Mouse (Mus musculus) stomach, embryonic 14.5 days (tissue): ENCODE measurements around the gene Tvp23a. TPM values are rescaled to one million over a fixed set of nuclear protein-coding genes. Genes with fewer than 3 reads are reported as not detected.
A peak's percentile ranks its signal among the peaks of the same experiment; 100 is the strongest.

Source experiments
- ATAC-seq: fragments of 200-750 bp; cut with Nextera tagmentation; 2 replicates; pipeline ENCODE4 v1.8.0; 2017; ENCODE audit warnings: low read depth, moderate TSS enrichment; ENCODE audit not compliant: insufficient number of reproducible peaks, insufficient read depth, low FRiP score
- H3K27ac ChIP-seq: fragments of 300-500 bp; sonication (generic); 2 replicates; pipeline ENCODE4 v1.5.1; 2014; ENCODE audit warnings: mild to moderate bottlenecking, low read length, moderate library complexity, mixed read lengths
- H3K27me3 ChIP-seq: fragments of 300-500 bp; sonication (generic); 2 replicates; pipeline ENCODE4 v1.6.1; 2014; ENCODE audit warnings: low read length, control low read depth, mixed read lengths; ENCODE audit not compliant: control insufficient read depth, insufficient read depth
- H3K36me3 ChIP-seq: fragments of 300-500 bp; sonication (generic); 2 replicates; pipeline ENCODE4 v1.6.1; 2014; ENCODE audit warnings: mild to moderate bottlenecking, control low read depth, low read length, moderate library complexity, mixed read lengths; ENCODE audit not compliant: control insufficient read depth, insufficient read depth
- H3K4me1 ChIP-seq: fragments of 300-500 bp; sonication (generic); 2 replicates; pipeline ENCODE4 v1.6.1; 2014; ENCODE audit warnings: low read length, control low read depth, mixed read lengths; ENCODE audit not compliant: control insufficient read depth, insufficient read depth
- H3K4me2 ChIP-seq: fragments of 300-500 bp; sonication (generic); replicated peaks from 2 replicates; pipeline ENCODE4 v1.6.1; 2014; ENCODE audit warnings: low read depth, low read length, control low read depth
- H3K4me3 ChIP-seq: fragments of 300-500 bp; sonication (generic); 2 replicates; pipeline ENCODE4 v1.5.1; 2014; ENCODE audit warnings: low read depth, low read length, control low read depth
- H3K9ac ChIP-seq: fragments of 300-500 bp; sonication (generic); replicated peaks from 2 replicates; pipeline ENCODE4 v1.6.1; 2014; ENCODE audit warnings: low read depth, mild to moderate bottlenecking, control low read depth, low read length, moderate library complexity, mixed read lengths
- H3K9me3 ChIP-seq: fragments of 300-500 bp; sonication (generic); 2 replicates; pipeline ENCODE4 v1.6.1; 2016; ENCODE audit warnings: low read depth, low read length, control low read depth; ENCODE audit not compliant: control insufficient read depth
- WGBS: fragments of 180-500 bp; shearing (Covaris S2); extraction: QIAGEN DNeasy Blood & Tissue Kit; methylation state at CpG from one replicate; pipeline ENCODE4 v1.1.7; 2014; 5-methylcytosine and 5-hydroxymethylcytosine counted together
- polyA plus RNA-seq: library from polyadenylated mRNA; unstranded; fragments of >200 nt; fragmentation: Nextera tagmentation; extraction: Ambion mirVana; gene quantifications from 2 replicates; pipeline ENCODE4 v1.2.1, GENCODE M21; 2014

Gene Tvp23a
- polyA plus RNA-seq, 1 experiment from 2014 or later: 11.4 TPM

DNA sequence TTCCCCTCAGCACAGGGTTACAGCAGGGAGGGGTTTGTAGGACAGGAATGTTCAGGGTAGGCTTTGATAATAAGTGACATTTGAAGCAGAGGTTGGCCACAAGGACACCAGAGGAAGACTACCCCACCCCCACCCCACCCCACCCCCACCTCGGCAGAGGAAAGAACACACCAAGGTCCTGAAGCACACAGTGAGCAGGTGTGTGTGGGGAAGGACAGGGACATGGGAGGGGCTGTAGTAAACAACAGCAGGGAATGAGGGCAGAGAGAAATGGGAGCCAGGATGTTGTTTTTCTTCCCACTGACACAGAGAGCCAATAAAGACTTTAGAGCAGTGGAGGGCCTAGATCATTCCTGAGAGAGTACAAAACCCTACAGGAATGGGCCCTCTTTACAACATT, 69.9 kb downstream of the Tvp23a start:
- H3K27ac ChIP-seq: no peak overlapping the region
- no peak overlapping the region for H3K4me3 ChIP-seq
- 38% methylated on average over 1 of the region's 1 CpGs for WGBS
- no peak for ATAC-seq
- H3K9ac ChIP-seq: no peak overlapping the region
- 0 out of 2 replicates have a peak, but pooled peaks cover 7% of the 10 kb centered on the region for H3K4me1 ChIP-seq
- no peaks in the 10 kb centered on the region for H3K9me3 ChIP-seq
- no peaks in the 10 kb centered on the region for H3K36me3 ChIP-seq
- no peaks in the 10 kb centered on the region for H3K27me3 ChIP-seq
- H3K4me2 ChIP-seq: no peak overlapping the region

- peak overlapping the region; percentile 27 for H3K4me2 ChIP-seq
- H3K36me3 ChIP-seq: no peaks in the 10 kb centered on the region
- H3K9ac ChIP-seq: no peak overlapping the region
- peak overlapping the region; percentile 39; the same call in 1 of the 2 replicates for H3K27ac ChIP-seq
- H3K27me3 ChIP-seq: no peaks in the 10 kb centered on the region
- H3K4me1 ChIP-seq: peaks cover 24% of the 10 kb centered on the region; the same call in 1 of the 2 replicates
- ATAC-seq: peak; percentile 80
- H3K9me3 ChIP-seq: no peaks in the 10 kb centered on the region
- no peak overlapping the region for H3K4me3 ChIP-seq
- 20% methylated on average over 13 of the region's 13 CpGs for WGBS
Observed at GRCm38 (mm10) chr16:10374254-10375011, 72.7 kb downstream of the Tvp23a start.

DNA sequence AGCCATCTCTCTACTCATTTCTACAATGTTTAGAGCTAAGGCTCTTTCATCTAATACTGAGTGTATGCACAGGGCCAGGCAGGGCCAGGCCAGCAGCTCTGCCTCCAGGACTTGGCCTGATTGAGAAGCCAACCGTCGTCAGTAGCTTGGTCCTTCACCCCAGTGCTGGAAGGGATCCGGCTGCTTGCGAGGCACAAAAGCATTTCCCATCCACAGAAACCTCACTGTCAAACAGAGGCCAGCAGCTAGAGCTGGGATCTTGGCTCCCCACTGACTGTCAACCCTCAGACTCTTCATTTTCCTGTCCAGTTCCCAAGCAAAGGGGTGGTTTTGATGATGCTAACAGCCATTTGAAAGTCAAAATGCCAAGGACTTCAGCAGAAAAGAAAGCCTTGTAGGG, 74.8 kb downstream of the Tvp23a start:
- WGBS: 54% methylated on average over 4 of the region's 4 CpGs
- no peaks in the 10 kb centered on the region for H3K36me3 ChIP-seq
- H3K4me3 ChIP-seq: no peak overlapping the region
- H3K4me2 ChIP-seq: no peak overlapping the region
- no peaks in the 10 kb centered on the region for H3K27me3 ChIP-seq
- H3K9me3 ChIP-seq: no peaks in the 10 kb centered on the region
- H3K27ac ChIP-seq: 0 out of 2 replicates have a peak overlapping the region, but pooled peaks have one; percentile 15
- ATAC-seq: no peak
- H3K9ac ChIP-seq: no peak overlapping the region
- H3K4me1 ChIP-seq: peaks cover 26% of the 10 kb centered on the region; the same call in 1 of the 2 replicates

Other genes starting within 250 kb of the Tvp23a start
- gene Emp2, start 133.4 kb downstream of the Tvp23a start, polyA plus RNA-seq: 26.6 and 31.3 TPM in 2 replicates
- 0.70 and 1.0 TPM in 2 replicates for gene Tekt5, start 51.9 kb downstream of the Tvp23a start, polyA plus RNA-seq
- gene Nubp1, start 35.4 kb downstream of the Tvp23a start, polyA plus RNA-seq: 56.1 and 59.1 TPM in 2 replicates
- 0.42 and 0.62 TPM in 2 replicates for gene Ciita, start 32.7 kb upstream of the Tvp23a start, polyA plus RNA-seq
- gene Dexi, start 95.7 kb upstream of the Tvp23a start, polyA plus RNA-seq: 25.9 and 28.6 TPM in 2 replicates
- 36.1 and 38.9 TPM in 2 replicates for gene Clec16a, start 98.0 kb upstream of the Tvp23a start, polyA plus RNA-seq